Mouse (Mus musculus) C2C12 (cell line): ENCODE results near the gene Dcaf7.

Source experiments
- CEBPB ChIP-seq: IDR thresholded peaks from one replicate; pipeline ENCODE4 v1.6.1; 2011; ENCODE audit warnings: low read depth, mild to moderate bottlenecking, control low read depth, moderate library complexity
- CTCF ChIP-seq: IDR thresholded peaks from one replicate; pipeline ENCODE4 v1.5.1; 2011; ENCODE audit not compliant: control insufficient read depth, insufficient read depth, insufficient read length
- FOSL1 ChIP-seq: IDR thresholded peaks from one replicate; pipeline ENCODE4 v1.8.0; 2011; ENCODE audit warnings: mild to moderate bottlenecking, low read length; ENCODE audit not compliant: poor library complexity, insufficient read depth, severe bottlenecking
- MAX ChIP-seq: IDR thresholded peaks from one replicate; pipeline ENCODE4 v1.6.1; 2011; ENCODE audit warnings: mild to moderate bottlenecking, control low read depth
- MYOD1 ChIP-seq: IDR thresholded peaks from one replicate; pipeline ENCODE4 v1.6.1; 2011; ENCODE audit warnings: low read depth; ENCODE audit not compliant: control insufficient read depth, insufficient read length
- MYOG ChIP-seq: IDR thresholded peaks from one replicate; pipeline ENCODE4 v1.6.1; 2011; ENCODE audit not compliant: control insufficient read depth, insufficient read length; ENCODE audit errors: extremely low read depth
- USF1 ChIP-seq: IDR thresholded peaks from one replicate; pipeline ENCODE4 v1.6.1; 2011; ENCODE audit warnings: low read depth, mild to moderate bottlenecking, control low read depth, moderate library complexity

DNA sequence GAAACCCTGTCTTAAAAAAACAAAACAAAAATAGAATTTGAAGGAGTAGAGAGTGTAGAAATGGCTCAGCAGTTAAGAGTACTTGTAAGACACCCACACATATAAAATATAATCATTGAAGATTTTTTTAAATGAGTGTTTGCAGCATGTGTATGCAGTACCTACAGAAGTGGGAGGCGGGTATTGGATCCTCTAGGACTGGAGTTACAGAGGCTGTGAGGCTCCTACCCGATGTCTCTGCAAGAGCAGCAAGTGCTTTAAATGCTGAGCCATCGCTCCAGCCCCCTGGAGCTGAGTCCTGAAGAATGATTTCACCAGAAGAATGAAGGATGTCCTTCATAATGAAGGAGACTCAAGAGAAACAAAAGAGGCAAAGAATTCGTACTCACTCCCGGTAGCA lies 27.1 kb downstream of the Dcaf7 start:
- TF ChIP-seq CTCF (no peak), CEBPB (no peak), USF1 (no peak), MAX (no peak), FOSL1 (no peak), MYOG (no peak), MYOD1 (no peak)
